Mouse (Mus musculus) right cerebral cortex, postnatal 4 days (tissue): ENCODE measurements around the gene Myo10.

ENCODE experiments used
- DNase-seq: peaks from one replicate; pipeline ENCODE4 v3.0.0-alpha.2; 2022

Gene Myo10

GRCm38 (mm10) chr15:25728501-25728900, 106.2 kb downstream of the Myo10 start:
- no peak for DNase-seq

- peak; percentile 27 for DNase-seq
These were observed 108.7 kb downstream of the Myo10 start for GRCm38 (mm10) chr15:25731053-25731452.

GRCm38 (mm10) chr15:25732758-25733428, 110.6 kb downstream of the Myo10 start:
- DNase-seq = peak; percentile 62

GRCm38 (mm10) chr15:25733739-25734430, 111.6 kb downstream of the Myo10 start:
- DNase-seq = no peak

- DNase-seq = no peak
These were observed 114.2 kb downstream of the Myo10 start for GRCm38 (mm10) chr15:25736531-25736930.

GRCm38 (mm10) chr15:25740271-25740670, 117.9 kb downstream of the Myo10 start:
- no peak for DNase-seq

- DNase-seq = no peak
These were observed 119.9 kb downstream of the Myo10 start for GRCm38 (mm10) chr15:25742196-25742595.

- DNase-seq = no peak
These were observed 129.2 kb downstream of the Myo10 start for GRCm38 (mm10) chr15:25751510-25751909.

GRCm38 (mm10) chr15:25752597-25752996, 130.3 kb downstream of the Myo10 start:
- DNase-seq = no peak

GRCm38 (mm10) chr15:25753003-25753402, 130.7 kb downstream of the Myo10 start:
- DNase-seq = no peak

- no peak for DNase-seq
These were observed 131.6 kb downstream of the Myo10 start for GRCm38 (mm10) chr15:25753878-25754277.

GRCm38 (mm10) chr15:25754342-25754951, 132.1 kb downstream of the Myo10 start:
- DNase-seq = peak; percentile 44

- no peak for DNase-seq
These were observed 133.2 kb downstream of the Myo10 start for GRCm38 (mm10) chr15:25755536-25755935.

- DNase-seq = no peak
These were observed 133.7 kb downstream of the Myo10 start for GRCm38 (mm10) chr15:25756072-25756471.

GRCm38 (mm10) chr15:25758037-25758436, 135.7 kb downstream of the Myo10 start:
- no peak for DNase-seq

GRCm38 (mm10) chr15:25758500-25759086, 136.3 kb downstream of the Myo10 start:
- DNase-seq = peak; percentile 30

GRCm38 (mm10) chr15:25760304-25760703, 138.0 kb downstream of the Myo10 start:
- no peak for DNase-seq

- no peak for DNase-seq
These were observed 138.7 kb downstream of the Myo10 start for GRCm38 (mm10) chr15:25761049-25761448.

GRCm38 (mm10) chr15:25761800-25762211, 139.5 kb downstream of the Myo10 start:
- DNase-seq = no peak

GRCm38 (mm10) chr15:25762306-25762705, 140.0 kb downstream of the Myo10 start:
- DNase-seq = peak; percentile 34

- DNase-seq = no peak
These were observed 140.8 kb downstream of the Myo10 start for GRCm38 (mm10) chr15:25763106-25763505.

- DNase-seq = no peak
These were observed 142.5 kb downstream of the Myo10 start for GRCm38 (mm10) chr15:25764653-25765352.

GRCm38 (mm10) chr15:25767777-25768176, 145.5 kb downstream of the Myo10 start:
- no peak for DNase-seq
